Mouse (Mus musculus) left cerebral cortex, postnatal 10 days (tissue): ENCODE results near the gene Gm21953. TPM values are rescaled to one million over a fixed set of nuclear protein-coding genes. Genes with fewer than 3 reads are reported as not detected.
"Not testable (repeated sequence)": the region's sequence is repeated elsewhere in the genome, so short reads cannot be mapped to it uniquely, and the experiment has no call there.

ENCODE experiments used
- DNase-seq, 2 experiments: peaks; one replicate each; pipeline ENCODE4 v3.0.0; 2021 to 2022; ENCODE audit warnings: low spot score in 2 of 2, mixed read lengths in 1 of 2; ENCODE audit errors: extremely low spot score in 1 of 2
- intact Hi-C: fragments of 180-260 bp; cut with DNase I; formaldehyde crosslinking; loops from one replicate; pipeline ENCODE4 v1.15.1; 2025
- total RNA-seq, 2 experiments: library from RNA; stranded (reverse); gene quantifications; 2 replicates each; pipeline ENCODE4 v1.2.3; 2021

Gene Gm21953
- total RNA-seq: not detected

DNA sequence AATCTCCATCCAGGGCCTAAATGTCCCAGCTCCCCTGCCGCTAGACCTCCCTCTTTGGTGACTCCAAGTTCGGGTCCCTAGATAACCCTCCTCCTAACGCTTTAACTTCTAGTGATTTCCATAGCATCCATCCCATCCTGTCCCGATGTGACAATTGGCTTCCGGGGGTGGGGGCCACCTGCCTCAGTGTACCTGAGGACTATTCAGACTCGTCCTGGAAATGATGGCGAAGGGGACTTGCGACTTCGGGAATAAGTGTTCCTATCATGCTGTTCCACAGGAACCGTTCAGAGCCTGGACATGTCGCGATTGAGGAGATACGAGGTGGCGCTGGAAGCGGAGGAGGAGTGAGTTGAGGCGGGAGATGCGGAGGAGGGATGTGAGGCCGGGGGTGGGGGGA, at the start of gene Gm21953:
Gene Gm21953, plus strand, starts transcription at position 301 of the 400 bp plus-strand sequence.
- intact Hi-C loops, DNase-seq: not testable (repeated sequence)

DNA sequence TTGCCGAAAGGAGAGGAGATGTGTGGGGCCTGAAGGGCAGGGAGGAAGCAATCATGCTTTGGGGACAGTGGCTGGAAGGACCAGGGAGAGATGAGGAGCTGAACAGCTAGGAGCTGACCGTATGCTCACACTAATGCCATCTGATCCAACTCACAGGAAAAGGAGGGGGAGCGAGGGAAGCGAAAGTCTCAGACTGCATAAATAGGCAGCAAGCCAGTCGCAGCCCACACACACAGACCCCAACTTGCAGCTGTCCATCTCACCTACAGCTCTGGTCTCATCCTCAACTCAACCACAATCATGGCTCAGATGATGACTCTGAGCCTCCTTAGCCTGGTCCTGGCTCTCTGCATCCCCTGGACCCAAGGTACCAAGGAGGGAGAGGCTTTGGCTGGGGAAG, 38.6 kb upstream of the Gm21953 start, which contains the start of gene Ccl21b:
Gene Ccl21b, plus strand, starts transcription at position 301 of the 400 bp plus-strand sequence.
- intact Hi-C loops, DNase-seq: not testable (repeated sequence)

DNA sequence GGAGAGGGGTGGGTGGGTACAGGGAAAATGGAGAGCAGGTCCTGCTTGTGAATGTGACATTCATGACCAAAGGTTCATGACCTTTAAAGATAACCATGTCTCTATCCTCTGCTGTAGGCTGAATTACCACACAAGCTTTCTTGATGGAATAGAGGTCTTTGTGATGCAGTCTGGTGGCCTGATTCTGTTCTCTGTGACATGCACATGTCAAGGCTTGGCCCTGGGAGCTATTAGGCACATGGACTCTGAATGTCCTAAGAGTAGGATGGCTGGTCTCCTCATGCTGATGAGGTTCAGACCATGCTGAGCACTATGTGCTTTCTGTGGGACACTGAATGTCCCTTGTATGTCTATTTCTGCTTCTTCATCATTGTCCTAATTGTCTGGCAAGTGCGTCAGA, 24.0 kb downstream of the Gm21953 start, which contains the start of gene Fam205a3:
Gene Fam205a3, plus strand, starts transcription at position 301 of the 400 bp plus-strand sequence.
- DNase-seq, intact Hi-C loops: not testable (repeated sequence)

Other genes starting within 250 kb of the Gm21953 start
- gene Gm3893, start 203.1 kb upstream of the Gm21953 start, total RNA-seq: not detected
- gene Gm13304, start 179.4 kb upstream of the Gm21953 start, total RNA-seq: 10 to 100 TPM in 1 of 2 experiments, 1 to 10 TPM in 1; 8.0 to 17.1 TPM
- gene Gm13306, start 140.8 kb upstream of the Gm21953 start, total RNA-seq: 10 to 100 TPM; 26.7 to 40.5 TPM
- under 1 TPM; 0.43 to 0.99 TPM for gene Gm13305, start 125.7 kb upstream of the Gm21953 start, total RNA-seq
- 1 to 10 TPM; 8.8 to 9.0 TPM for gene Gm10600, start 53.6 kb upstream of the Gm21953 start, total RNA-seq
- not detected for gene Ccl21b, start 38.5 kb upstream of the Gm21953 start, total RNA-seq
- gene Fam205a3, start 24.1 kb downstream of the Gm21953 start, total RNA-seq: 1 to 10 TPM in 1 of 2 experiments, not detected in 1; 1.4 TPM
- not detected for gene Gm21586, start 145.1 kb downstream of the Gm21953 start, total RNA-seq
- 1 to 10 TPM; 5.1 to 6.0 TPM for gene Gm2163, start 172.5 kb downstream of the Gm21953 start, total RNA-seq
- gene Fam205a2, start 233.9 kb downstream of the Gm21953 start, total RNA-seq: 1 to 10 TPM in 1 of 2 experiments, not detected in 1; 1.4 TPM